ENCODE assay signal across 8 mouse cellular contexts in the genomic region with DNA sequence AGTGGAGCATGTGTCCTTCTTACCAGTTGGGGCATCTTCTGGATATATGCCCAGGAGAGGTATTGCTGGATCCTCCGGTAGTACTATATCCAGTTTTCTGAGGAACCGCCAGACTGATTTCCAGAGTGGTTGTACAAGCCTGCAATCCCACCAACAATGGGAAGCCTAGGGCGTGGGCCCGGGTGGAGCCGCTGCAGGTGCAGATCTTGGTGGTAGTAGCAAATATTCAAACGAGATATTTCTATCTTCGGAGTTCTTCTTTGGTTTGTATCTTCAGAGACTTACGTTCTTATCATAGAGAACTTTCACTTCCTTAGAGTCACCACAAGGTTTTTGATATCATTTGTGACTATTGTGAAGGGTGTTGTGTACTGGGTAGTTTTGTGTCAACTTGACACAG.
DNase-seq lines count a peak whose midpoint lies in the region; ATAC-seq lines count a peak whose summit lies in the region.

No protein-coding gene starts in this region.

- peak; percentile 70; the same call in 1 of the 2 replicates for ATAC-seq in cerebellum, adult (ENCODE audit: insufficient number of reproducible peaks, low FRiP score, low TSS enrichment)
- peak; percentile 85 to 87; a peak in 3 of 4 replicates for ATAC-seq in hematopoietic stem cell, adult 5-6 weeks (replicated peaks in 1 of 2; ENCODE audit: insufficient read depth in 1 of 2, low FRiP score in 2 of 2, low TSS enrichment in 1 of 2, low read depth in 1 of 2, poor library complexity in 2 of 2, severe bottlenecking in 2 of 2)

- peak; percentile 0 for DNase-seq in ES-CJ7 (ENCODE audit: low read depth, low spot score)
- peak; percentile 56 for DNase-seq in gastrocnemius, postnatal 10 days
- peak; percentile 6 to 41 for DNase-seq in left cerebral cortex, adult 18-20 months (ENCODE audit: low spot score in 2 of 2)
- peak; percentile 0 to 3 for DNase-seq in lung, adult 18-20 months
- DNase-seq in right cerebral cortex, adult 18-20 months: peak; percentile 8
- DNase-seq in thymus, postnatal 14 days: peak; percentile 28

Comparison
In these comparisons a context has a peak if more than half of its experiments do, and no peak if none do; other contexts are left out.
1. Peak in every context shown above with its lines: DNase-seq and ATAC-seq.
2. DNase-seq: peak in every context shown above with its lines; median percentile 56 in gastrocnemius, postnatal 10 days; 28 in thymus, postnatal 14 days; 24 in left cerebral cortex, adult 18-20 months; 8 in right cerebral cortex, adult 18-20 months; 2 in lung, adult 18-20 months; 0 in ES-CJ7.